Mouse (Mus musculus) retina, embryonic 14.5 days (tissue): ENCODE measurements around the gene Cct2.
"Not testable (repeated sequence)": the region's sequence is repeated elsewhere in the genome, so short reads cannot be mapped to it uniquely, and the experiment has no call there.

Source experiments
- DNase-seq: peaks from one replicate; pipeline ENCODE4 v3.0.0-alpha.2; 2015; ENCODE audit warnings: low spot score

The Cct2 gene

GRCm38 (mm10) chr10:117049961-117050597 is 13.5 kb downstream of the Cct2 start:
- DNase-seq: no peak

DNA sequence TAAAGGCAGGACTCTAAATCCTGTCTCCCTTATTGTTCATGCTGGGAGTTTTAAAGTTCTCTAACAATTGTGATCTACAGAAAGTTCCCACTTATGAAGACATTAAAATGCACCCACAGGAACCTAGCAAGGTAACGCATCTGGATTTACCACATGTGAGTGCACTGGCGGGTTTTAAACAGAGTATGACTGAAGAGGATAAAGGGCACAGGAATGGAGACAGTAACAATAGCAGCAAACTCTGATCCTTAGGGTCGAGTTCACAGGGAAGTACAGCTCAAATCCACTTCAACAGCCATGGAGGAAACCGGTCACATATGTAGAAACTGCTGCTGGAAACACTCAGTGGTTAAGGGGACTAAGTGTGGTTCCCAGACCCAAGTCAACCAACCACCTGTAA is 14.4 kb downstream of the Cct2 start:
- no peak for DNase-seq

DNA sequence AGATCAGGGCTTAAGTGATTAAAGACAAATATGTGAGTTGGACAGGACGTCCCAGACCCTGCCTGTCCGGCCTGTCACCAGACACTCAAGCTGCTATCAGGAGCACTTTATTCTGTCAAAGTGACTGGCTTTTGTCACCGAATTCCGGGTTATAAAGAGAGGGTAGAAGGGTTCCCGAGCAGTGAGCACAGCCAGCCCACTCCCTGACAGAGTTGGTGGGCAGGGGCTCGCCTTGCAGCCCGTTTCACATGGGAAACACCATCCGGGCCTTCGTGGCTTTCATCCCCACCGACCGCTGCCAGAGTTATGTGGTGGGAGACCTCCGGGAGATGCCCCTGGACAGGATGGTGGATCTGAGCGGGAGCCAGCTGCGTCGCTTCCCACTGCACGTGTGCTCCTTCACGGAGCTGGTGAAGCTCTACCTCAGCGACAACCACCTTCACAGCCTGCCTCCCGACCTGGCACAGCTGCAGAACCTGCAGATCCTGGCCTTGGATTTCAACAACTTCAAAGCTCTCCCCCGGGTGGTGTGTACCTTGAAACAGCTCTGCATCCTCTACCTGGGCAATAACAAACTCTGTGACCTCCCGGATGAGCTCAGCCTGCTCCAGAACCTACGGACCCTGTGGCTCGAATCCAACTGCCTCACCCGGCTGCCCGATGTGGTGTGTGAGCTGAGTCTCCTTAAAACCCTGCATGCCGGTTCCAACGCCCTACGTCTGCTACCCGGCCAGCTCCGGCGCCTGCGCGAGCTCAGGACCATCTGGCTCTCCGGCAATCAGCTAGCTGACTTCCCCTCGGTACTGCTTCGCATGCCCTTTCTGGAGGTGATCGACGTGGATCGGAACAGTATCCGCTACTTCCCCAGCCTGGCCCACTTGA is 18.2 kb downstream of the Cct2 start, which contains the start of gene Lrrc10:
Gene Lrrc10, plus strand, starts transcription at position 167 of the 882 bp plus-strand sequence.
- DNase-seq: no peak

- DNase-seq: not testable (repeated sequence)
Measured at GRCm38 (mm10) chr10:117043497-117044166, 20.0 kb downstream of the Cct2 start.

GRCm38 (mm10) chr10:117042295-117042694 is 21.3 kb downstream of the Cct2 start:
- DNase-seq: no peak

GRCm38 (mm10) chr10:117040355-117040754 is 23.3 kb downstream of the Cct2 start:
- DNase-seq: peak; percentile 39

GRCm38 (mm10) chr10:117033785-117034184 is 29.8 kb downstream of the Cct2 start:
- peak; percentile 87 for DNase-seq

- DNase-seq: no peak
Measured at GRCm38 (mm10) chr10:117031160-117031559, 32.5 kb downstream of the Cct2 start.

DNA sequence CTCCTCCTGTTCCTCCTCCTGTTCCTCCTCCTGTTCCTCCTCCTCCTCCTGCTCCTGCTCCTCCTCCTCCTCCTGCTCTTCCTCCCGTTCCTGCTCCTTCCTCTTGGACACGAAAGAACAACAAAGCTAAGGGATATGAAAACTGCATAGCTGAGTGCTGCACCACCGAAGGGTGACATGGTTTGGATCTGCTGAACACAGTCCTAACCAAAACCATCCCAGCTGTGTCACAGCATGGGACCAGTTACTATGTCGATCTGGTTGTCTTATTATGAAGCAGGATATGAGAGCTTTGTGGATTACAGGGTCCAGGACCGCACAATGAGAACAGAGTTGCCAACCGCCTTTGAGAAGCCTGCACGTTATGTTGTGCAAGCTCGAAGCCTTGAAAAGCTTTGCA is 37.4 kb downstream of the Cct2 start:
- DNase-seq: no peak

DNA sequence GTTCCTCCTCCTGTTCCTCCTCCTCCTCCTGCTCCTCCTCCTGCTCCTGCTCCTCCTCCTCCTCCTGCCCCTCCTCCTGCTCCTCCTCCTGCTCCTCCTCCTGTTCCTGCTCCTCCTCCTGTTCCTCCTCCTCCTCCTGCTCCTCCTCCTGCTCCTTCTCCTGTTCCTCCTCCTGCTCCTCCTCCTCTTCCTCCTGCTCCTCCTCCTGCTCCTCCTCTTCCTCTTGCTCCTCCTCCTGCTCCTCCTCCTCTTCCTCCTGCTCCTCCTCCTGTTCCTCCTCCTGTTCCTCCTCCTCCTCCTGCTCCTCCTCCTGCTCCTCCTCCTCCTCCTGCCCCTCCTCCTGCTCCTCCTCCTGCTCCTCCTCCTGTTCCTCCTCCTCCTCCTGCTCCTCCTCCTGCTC is 37.8 kb downstream of the Cct2 start:
- not testable (repeated sequence) for DNase-seq

DNA sequence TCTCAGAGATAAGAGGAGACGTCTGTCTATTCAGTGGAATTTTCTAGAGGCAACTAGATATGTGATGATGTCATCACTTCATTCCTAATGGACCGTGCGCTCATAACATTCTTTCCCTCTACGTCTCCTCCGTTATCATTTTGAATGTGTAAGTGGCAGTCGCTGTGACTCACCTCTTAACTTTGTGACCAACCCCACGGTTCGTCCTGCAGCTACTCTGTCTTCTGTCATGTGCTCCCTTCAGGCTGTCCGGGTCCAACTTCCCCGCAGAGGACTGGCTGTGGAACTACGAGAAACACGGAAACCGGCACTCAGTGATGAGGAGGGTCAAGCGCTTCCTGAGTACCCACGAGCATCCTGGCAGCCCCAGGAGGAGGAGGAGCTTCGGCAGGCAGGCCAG is 39.9 kb downstream of the Cct2 start:
- DNase-seq: no peak

- DNase-seq: peak; percentile 67
Measured at GRCm38 (mm10) chr10:117021020-117021754, 42.4 kb downstream of the Cct2 start.

- no peak for DNase-seq
Measured at GRCm38 (mm10) chr10:117018281-117018840, 45.3 kb downstream of the Cct2 start.

DNA sequence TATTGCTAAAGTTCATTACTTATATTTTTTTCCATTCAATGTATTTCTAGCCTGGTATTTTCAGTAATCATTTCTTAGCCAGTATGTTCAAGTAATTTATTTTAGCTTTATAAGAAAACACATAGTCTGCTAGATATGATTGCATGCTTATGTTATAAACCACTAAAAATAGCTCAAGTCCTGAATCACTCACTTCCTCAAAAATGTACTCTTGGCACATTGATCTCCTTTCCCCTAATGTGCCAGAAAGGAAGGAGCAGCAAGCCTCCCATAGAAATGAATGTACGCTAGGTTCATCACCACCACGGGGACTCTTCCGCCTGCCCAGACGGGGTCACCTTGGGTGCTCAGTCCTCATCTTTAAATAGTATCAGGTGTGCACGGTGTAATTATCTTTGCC is 49.0 kb downstream of the Cct2 start:
- no peak for DNase-seq

DNA sequence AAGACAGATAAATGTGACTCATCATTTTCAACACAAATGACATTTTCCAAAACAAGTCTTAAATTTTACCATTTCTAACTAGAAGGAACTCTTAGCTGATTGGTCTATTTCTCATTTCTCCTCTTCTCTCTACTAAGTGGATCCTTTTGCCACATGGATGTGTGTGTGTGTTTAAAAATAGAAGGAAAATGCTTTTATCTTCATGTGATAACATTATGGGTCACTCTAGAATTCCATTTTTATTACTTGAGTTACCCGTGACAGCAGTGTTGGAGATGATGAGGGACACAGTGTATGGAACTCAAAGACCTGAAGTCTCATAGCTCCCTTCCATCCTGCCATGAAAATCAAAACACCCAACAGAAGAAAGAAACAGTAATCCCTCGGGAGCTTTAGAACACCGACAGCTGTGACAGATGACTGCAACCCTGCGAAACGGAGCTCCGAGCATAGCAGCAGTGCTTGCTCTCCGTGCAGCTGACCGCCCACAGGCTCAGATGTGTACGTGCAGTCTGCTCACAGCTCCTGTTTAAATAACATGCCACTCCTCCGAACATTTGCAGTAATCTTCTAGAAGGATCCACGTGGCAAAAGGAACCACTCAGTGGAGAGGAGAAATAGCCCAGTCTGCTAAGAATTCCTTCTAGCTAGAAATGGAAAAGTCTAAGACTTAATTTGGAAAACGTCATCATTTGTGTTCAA is 49.8 kb downstream of the Cct2 start:
- peak; percentile 65 for DNase-seq

- DNase-seq: no peak
Measured at GRCm38 (mm10) chr10:117011047-117011446, 52.6 kb downstream of the Cct2 start.

GRCm38 (mm10) chr10:117009691-117010090 is 53.9 kb downstream of the Cct2 start:
- DNase-seq: no peak

DNA sequence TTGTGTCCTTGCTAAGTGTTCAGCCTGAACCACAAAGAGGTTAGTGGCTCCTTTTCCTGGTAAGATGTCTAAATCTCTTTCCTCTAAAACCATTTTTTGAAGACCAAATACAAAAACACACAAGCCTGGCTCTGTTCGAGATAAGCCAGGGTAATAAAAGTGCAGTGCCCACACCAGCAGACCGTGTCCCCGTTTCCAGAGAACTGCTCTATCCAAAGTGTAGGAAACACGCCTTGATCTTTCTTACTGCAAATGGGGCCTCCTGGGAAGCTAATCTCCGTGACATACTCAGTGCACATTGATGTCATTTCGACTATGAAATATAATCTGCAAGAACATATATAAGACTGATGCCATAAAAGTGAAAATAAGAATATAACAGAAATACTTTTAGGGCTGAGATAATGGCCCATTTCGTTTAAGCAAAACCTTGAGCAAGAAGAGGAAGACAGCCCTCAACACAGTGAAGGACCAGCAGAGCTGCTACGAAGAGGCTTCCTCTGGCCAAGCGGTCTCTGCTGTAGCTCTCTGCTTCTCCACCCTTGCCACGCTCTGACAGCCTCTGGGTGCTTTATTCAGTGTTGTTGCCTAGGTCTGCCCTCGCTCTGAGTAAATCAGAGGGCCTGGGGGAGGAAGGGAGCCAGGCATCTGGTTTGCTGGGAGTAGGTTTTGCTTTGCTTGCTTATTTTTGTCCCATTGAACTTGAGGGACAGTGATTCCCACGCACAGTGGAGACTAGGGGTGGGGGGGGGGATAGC is 57.7 kb downstream of the Cct2 start:
- DNase-seq: no peak

- DNase-seq: no peak
Measured at GRCm38 (mm10) chr10:117004695-117005094, 58.9 kb downstream of the Cct2 start.
